In the genomic region with DNA sequence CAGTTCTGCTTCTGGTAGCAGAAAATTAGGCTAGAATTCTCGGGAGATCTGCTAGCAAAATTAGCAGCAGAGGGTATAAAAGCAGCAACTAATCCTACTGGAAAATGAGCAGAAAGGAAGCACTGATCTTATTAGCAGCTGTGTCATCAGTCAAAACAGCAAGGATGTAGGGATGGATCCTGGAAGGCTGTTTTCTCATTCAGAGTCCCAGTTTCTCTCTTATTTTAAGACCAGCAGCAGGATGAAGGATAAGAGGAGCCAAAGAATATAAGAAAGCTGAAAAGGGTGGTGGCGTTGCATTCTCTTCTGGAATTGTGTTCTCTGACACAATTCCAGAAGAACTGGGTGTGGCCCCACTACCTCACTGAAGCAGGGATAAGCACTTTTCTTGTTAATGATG, we compare ENCODE assay signal across 18 mouse cellular contexts.
"Had no signal": no experiment of that assay in that cellular context is flagged by ENCODE, and none has a peak within 500 bp of the region (broad histone marks: within the 10 kb centered on the region; RNA-seq: fewer than 3 reads in every experiment).

No protein-coding gene starts in this region.

- H3K9me3 ChIP-seq: liver, embryonic 13.5 days; lung, embryonic 15.5 days had no signal

- H3K27me3 ChIP-seq: limb, embryonic 12.5 days; liver, embryonic 13.5 days; lung, embryonic 15.5 days; megakaryocyte, embryonic 14.5 days; midbrain, embryonic 12.5 days had no signal

- ATAC-seq: liver, postnatal 0 days had no signal

- H3K4me2 ChIP-seq: limb, embryonic 12.5 days; liver, embryonic 13.5 days; lung, embryonic 15.5 days; midbrain, embryonic 12.5 days had no signal

- DNase-seq: kidney, adult 9 months; kidney, postnatal 4 days; liver; liver, embryonic 13.5 days; liver, postnatal 0 days; lung, postnatal 14 days; right cerebral cortex, adult 18-20 months; right cerebral cortex, postnatal 25 days; thymus, adult 18-20 months; thymus, postnatal 14 days had no signal

- H3K4me1 ChIP-seq: limb, embryonic 12.5 days; liver, embryonic 13.5 days; lung, embryonic 15.5 days; megakaryocyte, embryonic 14.5 days; midbrain, embryonic 12.5 days had no signal

- H3K9ac ChIP-seq: limb, embryonic 12.5 days; liver, embryonic 13.5 days; liver, postnatal 0 days; lung, embryonic 15.5 days; midbrain, embryonic 12.5 days had no signal

- H3K27ac ChIP-seq: kidney, postnatal 0 days; layer of hippocampus, adult 2 months; limb, embryonic 12.5 days; liver, embryonic 13.5 days; lung, embryonic 15.5 days; macrophage; midbrain, embryonic 12.5 days; stomach, postnatal 0 days had no signal

- H3K4me3 ChIP-seq: layer of hippocampus, adult 2 months; limb, embryonic 12.5 days; liver, embryonic 13.5 days; lung, embryonic 15.5 days; megakaryocyte, embryonic 14.5 days; midbrain, embryonic 12.5 days had no signal

- H3K36me3 ChIP-seq: limb, embryonic 12.5 days; liver, embryonic 13.5 days; lung, embryonic 15.5 days; midbrain, embryonic 12.5 days had no signal
